Mouse (Mus musculus) heart, embryonic 16.5 days (tissue): Measurements from ENCODE around the gene Mpdu1. TPM values are rescaled to one million over a fixed set of nuclear protein-coding genes. Genes with fewer than 3 reads are reported as not detected.

Experiments
- ATAC-seq: fragments of 200-750 bp; cut with Nextera tagmentation; replicated peaks from 2 replicates; pipeline ENCODE4 v1.8.0; 2017; ENCODE audit warnings: moderate number of reproducible peaks; ENCODE audit not compliant: insufficient read depth, low FRiP score; ENCODE audit errors: extremely low read depth
- H3K27ac ChIP-seq: fragments of 300-500 bp; sonication (generic); 2 replicates; pipeline ENCODE4 v1.5.1; 2014; ENCODE audit warnings: mild to moderate bottlenecking, low read length, control low read depth, moderate library complexity
- H3K27me3 ChIP-seq: fragments of 300-500 bp; sonication (generic); 2 replicates; pipeline ENCODE4 v1.6.1; 2014; ENCODE audit warnings: low read length, mixed read lengths; ENCODE audit not compliant: control insufficient read depth, insufficient read depth
- H3K36me3 ChIP-seq: fragments of 300-500 bp; sonication (generic); 2 replicates; pipeline ENCODE4 v1.6.1; 2014; ENCODE audit not compliant: control insufficient read depth, insufficient read depth
- H3K4me1 ChIP-seq: fragments of 300-500 bp; sonication (generic); 2 replicates; pipeline ENCODE4 v1.6.1; 2014; ENCODE audit warnings: low read length, mixed read lengths; ENCODE audit not compliant: control insufficient read depth, insufficient read depth
- H3K4me2 ChIP-seq: fragments of 300-500 bp; sonication (generic); 2 replicates; pipeline ENCODE4 v1.6.1; 2014; ENCODE audit warnings: low read depth, mild to moderate bottlenecking, control low read depth, low read length
- H3K4me3 ChIP-seq: fragments of 300-500 bp; sonication (generic); 2 replicates; pipeline ENCODE4 v1.5.1; 2014; ENCODE audit warnings: mild to moderate bottlenecking, control low read depth, low read length
- H3K9ac ChIP-seq: fragments of 300-500 bp; sonication (generic); 2 replicates; pipeline ENCODE4 v1.6.1; 2014; ENCODE audit warnings: low read length, control low read depth
- H3K9me3 ChIP-seq: fragments of 300-500 bp; sonication (generic); replicated peaks from 2 replicates; pipeline ENCODE4 v1.6.1; 2016; ENCODE audit warnings: low read length; ENCODE audit not compliant: control insufficient read depth
- WGBS: fragments of 180-500 bp; shearing (Covaris S2); extraction: QIAGEN DNeasy Blood & Tissue Kit; methylation state at CpG from one replicate; pipeline ENCODE4 v1.1.7; 2014; 5-methylcytosine and 5-hydroxymethylcytosine counted together
- polyA plus RNA-seq: library from polyadenylated mRNA; unstranded; fragments of >200 nt; fragmentation: Nextera tagmentation; extraction: Ambion mirVana; gene quantifications from 2 replicates; pipeline ENCODE4 v1.2.1, GENCODE M21; 2015

The Mpdu1 gene
- polyA plus RNA-seq, 1 experiment from 2014 or later = 40.1 TPM

- peaks cover 31% of the 10 kb centered on the region for H3K4me1 ChIP-seq
- no peaks in the 10 kb centered on the region for H3K9me3 ChIP-seq
- H3K36me3 ChIP-seq = peaks cover 6% of the 10 kb centered on the region
- WGBS = 70% methylated on average over 7 of the region's 7 CpGs
- ATAC-seq = no peak
- no peak overlapping the region for H3K4me2 ChIP-seq
- H3K27me3 ChIP-seq = no peaks in the 10 kb centered on the region
- H3K9ac ChIP-seq = peak overlapping the region; percentile 56; the same call in 1 of the 2 replicates
- no peak overlapping the region for H3K4me3 ChIP-seq
- H3K27ac ChIP-seq = peak overlapping the region; percentile 49
Observed at GRCm38 (mm10) chr11:69683576-69683975, 21.1 kb upstream of the Mpdu1 start.

- ATAC-seq = 0 out of 2 replicates have a peak, but pooled peaks have one; percentile 33
- Histone ChIP-seq H3K27me3 (no peaks in the 10 kb centered on the region), H3K4me1 (peaks cover 31% of the 10 kb centered on the region), H3K27ac (peak overlapping the region; percentile 97), H3K4me2 (peak overlapping the region; percentile 78), H3K36me3 (peaks cover 12% of the 10 kb centered on the region), H3K4me3 (peak overlapping the region; percentile 90), H3K9me3 (no peaks in the 10 kb centered on the region), H3K9ac (peak overlapping the region; percentile 56)
- 22% methylated on average over 12 of the region's 12 CpGs for WGBS
Observed at GRCm38 (mm10) chr11:69682840-69683533, 20.5 kb upstream of the Mpdu1 start.

GRCm38 (mm10) chr11:69682209-69682839 is 19.9 kb upstream of the Mpdu1 start:
- Histone ChIP-seq H3K9me3 (no peaks in the 10 kb centered on the region), H3K27me3 (no peaks in the 10 kb centered on the region), H3K27ac (peak overlapping the region; percentile 97), H3K9ac (peak overlapping the region; percentile 88), H3K36me3 (peaks cover 17% of the 10 kb centered on the region), H3K4me1 (peaks cover 31% of the 10 kb centered on the region), H3K4me3 (peak overlapping the region; percentile 90), H3K4me2 (peak overlapping the region; percentile 78)
- WGBS = 24% methylated on average over 24 of the region's 24 CpGs
- ATAC-seq = no peak

- Histone ChIP-seq H3K9ac (peak within 1 kb of the TSS; percentile 88), H3K27me3 (no peaks in the 10 kb centered on the region), H3K4me1 (peaks cover 31% of the 10 kb centered on the region), H3K36me3 (peaks cover 23% of the 10 kb centered on the region), H3K27ac (peak within 1 kb of the TSS; percentile 97), H3K4me2 (peak within 1 kb of the TSS; percentile 78), H3K9me3 (no peaks in the 10 kb centered on the region), H3K4me3 (peak within 1 kb of the TSS; percentile 90)
- ATAC-seq = peak; percentile 93
- under 1% methylated on average over 78 of the region's 80 CpGs for WGBS
Observed at GRCm38 (mm10) chr11:69681314-69682208, 19.1 kb upstream of the Mpdu1 start, which contains the start of gene Senp3. TSS of gene Senp3 (minus strand) at chr11:69682084.

GRCm38 (mm10) chr11:69680136-69680855 is 17.9 kb upstream of the Mpdu1 start:
- H3K4me1 ChIP-seq = peaks cover 20% of the 10 kb centered on the region
- peak overlapping the region; percentile 78 for H3K4me2 ChIP-seq
- no peaks in the 10 kb centered on the region for H3K9me3 ChIP-seq
- no peak overlapping the region for H3K4me3 ChIP-seq
- H3K36me3 ChIP-seq = peaks cover 30% of the 10 kb centered on the region
- H3K27ac ChIP-seq = no peak overlapping the region
- H3K27me3 ChIP-seq = no peaks in the 10 kb centered on the region
- H3K9ac ChIP-seq = no peak overlapping the region; the same call in 1 of the 2 replicates
- ATAC-seq = no peak
- 89% methylated on average over 30 of the region's 30 CpGs for WGBS

GRCm38 (mm10) chr11:69679144-69679543 is 16.7 kb upstream of the Mpdu1 start:
- H3K4me2 ChIP-seq = no peak overlapping the region
- no peak overlapping the region for H3K27ac ChIP-seq

GRCm38 (mm10) chr11:69672211-69672706 is 9.8 kb upstream of the Mpdu1 start, which contains the start of gene Eif4a1:
TSS of gene Eif4a1 (minus strand) at chr11:69672423.
- H3K4me3 ChIP-seq = peak within 1 kb of the TSS; percentile 100
- under 1% methylated on average over 36 of the region's 36 CpGs for WGBS

More at GRCm38 (mm10) chr11:69679144-69679543, 16.7 kb upstream of the Mpdu1 start:
- Histone ChIP-seq H3K9ac (no peak overlapping the region), H3K27me3 (no peaks in the 10 kb centered on the region), H3K36me3 (peaks cover 40% of the 10 kb centered on the region), H3K9me3 (no peaks in the 10 kb centered on the region), H3K4me1 (peaks cover 17% of the 10 kb centered on the region), H3K4me3 (no peak overlapping the region)
- ATAC-seq = no peak
- no CpG with 5 or more reads among the region's 2 CpGs for WGBS

GRCm38 (mm10) chr11:69671726-69672124 is 9.3 kb upstream of the Mpdu1 start:
- peak overlapping the region; percentile 97 for H3K4me2 ChIP-seq
- H3K4me3 ChIP-seq = peak overlapping the region; percentile 100
- no peaks in the 10 kb centered on the region for H3K27me3 ChIP-seq
- 0 out of 2 replicates have a peak, but pooled peaks have one; percentile 2 for ATAC-seq
- peak overlapping the region; percentile 100 for H3K9ac ChIP-seq
- peak overlapping the region; percentile 98 for H3K27ac ChIP-seq
- H3K4me1 ChIP-seq = peaks cover 23% of the 10 kb centered on the region
- under 1% methylated on average over 43 of the region's 43 CpGs for WGBS
- H3K9me3 ChIP-seq = no peaks in the 10 kb centered on the region
- peaks cover 61% of the 10 kb centered on the region for H3K36me3 ChIP-seq

More at GRCm38 (mm10) chr11:69672211-69672706, 9.8 kb upstream of the Mpdu1 start, which contains the start of gene Eif4a1:
- H3K27me3 ChIP-seq = no peaks in the 10 kb centered on the region
- ATAC-seq = peak; percentile 98
- H3K4me1 ChIP-seq = peaks cover 23% of the 10 kb centered on the region
- no peaks in the 10 kb centered on the region for H3K9me3 ChIP-seq
- peaks cover 65% of the 10 kb centered on the region for H3K36me3 ChIP-seq
- peak within 1 kb of the TSS; percentile 100 for H3K9ac ChIP-seq
- peak within 1 kb of the TSS; percentile 98 for H3K27ac ChIP-seq
- peak within 1 kb of the TSS; percentile 97 for H3K4me2 ChIP-seq
